Mouse (Mus musculus): Measurements from ENCODE around the gene Hoxb13.

Gene Hoxb13

GRCm38 (mm10) chr11:96193521-96194400 is at the start of gene Hoxb13:
TSS of gene Hoxb13 (plus strand) at chr11:96194316.
- DNase-seq (ENCODE audit: extremely low spot score, low spot score): peak; percentile 65

- DNase-seq (ENCODE audit: extremely low spot score, low spot score): peak; percentile 79
Measured at GRCm38 (mm10) chr11:96145622-96146270, 48.4 kb upstream of the Hoxb13 start.

- no peak for DNase-seq (ENCODE audit: extremely low spot score, low spot score)
Measured at GRCm38 (mm10) chr11:96147471-96147870, 46.6 kb upstream of the Hoxb13 start.

GRCm38 (mm10) chr11:96164769-96165168 is 29.3 kb upstream of the Hoxb13 start:
- no peak for DNase-seq (ENCODE audit: extremely low spot score, low spot score)

GRCm38 (mm10) chr11:96168125-96168524 is 26.0 kb upstream of the Hoxb13 start:
- no peak for DNase-seq (ENCODE audit: extremely low spot score, low spot score)

- DNase-seq (ENCODE audit: extremely low spot score, low spot score): no peak
Measured at GRCm38 (mm10) chr11:96169016-96169415, 25.1 kb upstream of the Hoxb13 start.

- no peak for DNase-seq (ENCODE audit: extremely low spot score, low spot score)
Measured at GRCm38 (mm10) chr11:96170711-96171379, 23.3 kb upstream of the Hoxb13 start.

- DNase-seq (ENCODE audit: extremely low spot score, low spot score): no peak
Measured at GRCm38 (mm10) chr11:96171601-96172000, 22.5 kb upstream of the Hoxb13 start.

- peak; percentile 54 for DNase-seq (ENCODE audit: extremely low spot score, low spot score)
Measured at GRCm38 (mm10) chr11:96172511-96173287, 21.4 kb upstream of the Hoxb13 start.

GRCm38 (mm10) chr11:96173288-96173840 is 20.8 kb upstream of the Hoxb13 start:
- DNase-seq (ENCODE audit: extremely low spot score, low spot score): peak; percentile 43

GRCm38 (mm10) chr11:96174881-96175280 is 19.2 kb upstream of the Hoxb13 start:
- DNase-seq (ENCODE audit: extremely low spot score, low spot score): peak; percentile 46

- DNase-seq (ENCODE audit: extremely low spot score, low spot score): peak; percentile 61
Measured at GRCm38 (mm10) chr11:96175511-96175910, 18.6 kb upstream of the Hoxb13 start.

GRCm38 (mm10) chr11:96175951-96176530 is 18.1 kb upstream of the Hoxb13 start:
- peak; percentile 27 for DNase-seq (ENCODE audit: extremely low spot score, low spot score)

- DNase-seq (ENCODE audit: extremely low spot score, low spot score): no peak
Measured at GRCm38 (mm10) chr11:96176841-96177240, 17.3 kb upstream of the Hoxb13 start.

GRCm38 (mm10) chr11:96177546-96178174 is 16.5 kb upstream of the Hoxb13 start:
- peak; percentile 77 for DNase-seq (ENCODE audit: extremely low spot score, low spot score)

- peak; percentile 60 for DNase-seq (ENCODE audit: extremely low spot score, low spot score)
Measured at GRCm38 (mm10) chr11:96178356-96178755, 15.8 kb upstream of the Hoxb13 start.

- peak; percentile 56 for DNase-seq (ENCODE audit: extremely low spot score, low spot score)
Measured at GRCm38 (mm10) chr11:96178911-96179503, 15.1 kb upstream of the Hoxb13 start.

- no peak for DNase-seq (ENCODE audit: extremely low spot score, low spot score)
Measured at GRCm38 (mm10) chr11:96181061-96181460, 13.1 kb upstream of the Hoxb13 start.

- DNase-seq (ENCODE audit: extremely low spot score, low spot score): no peak
Measured at GRCm38 (mm10) chr11:96184233-96184632, 9.9 kb upstream of the Hoxb13 start.

GRCm38 (mm10) chr11:96187321-96187720 is 6.8 kb upstream of the Hoxb13 start:
- DNase-seq (ENCODE audit: extremely low spot score, low spot score): no peak

Data from neural tube, embryonic 10.5 days (tissue).